Mouse (Mus musculus): Measurements from ENCODE around the gene Olfr368. TPM values are rescaled to one million over a fixed set of nuclear protein-coding genes. Genes with fewer than 3 reads are reported as not detected.

Olfr368 gene
- polyA plus RNA-seq (2012), result not detected in 2 replicates

- TF ChIP-seq GATA1 (IDR thresholded peaks at IDR 0.05; ENCODE audit: low read length), result no peak
These were observed at the start of gene Olfr368 for GRCm38 (mm10) chr2:37326215-37326614. Gene Olfr368, plus strand, starts transcription at chr2:37326515.

- TF ChIP-seq GATA1 (IDR thresholded peaks at IDR 0.05; ENCODE audit: low read length), result no peak
These were observed 7.0 kb downstream of the Olfr368 start for GRCm38 (mm10) chr2:37333321-37333720.

GRCm38 (mm10) chr2:37338497-37339187 is 12.3 kb downstream of the Olfr368 start:
- TF ChIP-seq GATA1 (IDR thresholded peaks at IDR 0.05; ENCODE audit: low read length), result no peak

GRCm38 (mm10) chr2:37351671-37352070 is 25.4 kb downstream of the Olfr368 start:
- TF ChIP-seq GATA1 (IDR thresholded peaks at IDR 0.05; ENCODE audit: low read length), result no peak

- no peak for TF ChIP-seq GATA1 (IDR thresholded peaks at IDR 0.05; ENCODE audit: low read length)
These were observed 29.3 kb downstream of the Olfr368 start for GRCm38 (mm10) chr2:37355571-37355970.

GRCm38 (mm10) chr2:37358633-37359540 is 32.6 kb downstream of the Olfr368 start, which contains the start of gene Pdcl:
Gene Pdcl, minus strand, starts transcription at chr2:37359332.
- TF ChIP-seq GATA1 (IDR thresholded peaks at IDR 0.05; ENCODE audit: low read length), result no peak

GRCm38 (mm10) chr2:37359908-37360307 is 33.6 kb downstream of the Olfr368 start:
- TF ChIP-seq GATA1 (IDR thresholded peaks at IDR 0.05; ENCODE audit: low read length), result no peak

GRCm38 (mm10) chr2:37370651-37371050 is 44.3 kb downstream of the Olfr368 start:
- no peak for TF ChIP-seq GATA1 (IDR thresholded peaks at IDR 0.05; ENCODE audit: low read length)

- no peak for TF ChIP-seq GATA1 (IDR thresholded peaks at IDR 0.05; ENCODE audit: low read length)
These were observed 49.7 kb downstream of the Olfr368 start for GRCm38 (mm10) chr2:37376018-37376417.

- TF ChIP-seq GATA1 (IDR thresholded peaks at IDR 0.05; ENCODE audit: low read length), result no peak
These were observed 53.9 kb downstream of the Olfr368 start for GRCm38 (mm10) chr2:37380189-37380588.

Other genes with a start within 250 kb of the Olfr368 start
- not detected in 2 replicates for gene Olfr361, start 237.2 kb upstream of the Olfr368 start, polyA plus RNA-seq (2012)
- gene Olfr362, start 208.6 kb upstream of the Olfr368 start, polyA plus RNA-seq (2012), result not detected in 2 replicates
- not detected in 2 replicates for gene Olfr364-ps1, start 187.2 kb upstream of the Olfr368 start, polyA plus RNA-seq (2012)
- gene Olfr365, start 138.3 kb upstream of the Olfr368 start, polyA plus RNA-seq (2012), result not detected in 2 replicates
- gene Olfr366, start 114.9 kb upstream of the Olfr368 start, polyA plus RNA-seq (2012), result not detected in 2 replicates
- 2.4 and 19.6 TPM in 2 replicates for gene Pdcl, start 32.8 kb downstream of the Olfr368 start, polyA plus RNA-seq (2012)
- 0.89 and 1.3 TPM in 2 replicates for gene Rc3h2, start 96.4 kb downstream of the Olfr368 start, polyA plus RNA-seq (2012)
- 0.58 and 0.77 TPM in 2 replicates for gene Zbtb26, start 116.6 kb downstream of the Olfr368 start, polyA plus RNA-seq (2012)
- gene Zbtb6, start 116.7 kb downstream of the Olfr368 start, polyA plus RNA-seq (2012), result 0.42 and 0.79 TPM in 2 replicates
- gene Rabgap1, start 116.8 kb downstream of the Olfr368 start, polyA plus RNA-seq (2012), result 2.6 and 3.3 TPM in 2 replicates
- gene Gpr21, start 189.8 kb downstream of the Olfr368 start, polyA plus RNA-seq (2012), result not detected in 2 replicates